Mouse (Mus musculus): Measurements from ENCODE around the gene Brd4. TPM values are rescaled to one million over a fixed set of nuclear protein-coding genes. Genes with fewer than 3 reads are reported as not detected.
"Not testable (repeated sequence)": the region's sequence is repeated elsewhere in the genome, so short reads cannot be mapped to it uniquely, and the experiment has no call there.

The Brd4 gene
- total RNA-seq, 2 experiments from 2014 or later = 104 to 117 TPM

- no peak for DNase-seq (ENCODE audit: extremely low spot score in 1 of 2, low spot score in 1 of 2)
Measured at GRCm38 (mm10) chr17:32240881-32241531, 43.5 kb downstream of the Brd4 start.

- DNase-seq (ENCODE audit: extremely low spot score in 1 of 2, low spot score in 1 of 2) = no peak
Measured at GRCm38 (mm10) chr17:32238589-32238988, 45.9 kb downstream of the Brd4 start.

- peak; percentile 42 to 62 for DNase-seq (ENCODE audit: extremely low spot score in 1 of 2, low spot score in 1 of 2)
Measured at GRCm38 (mm10) chr17:32235534-32236191, 48.9 kb downstream of the Brd4 start.

- DNase-seq (ENCODE audit: extremely low spot score in 1 of 2, low spot score in 1 of 2) = no peak
Measured at GRCm38 (mm10) chr17:32233174-32233573, 51.3 kb downstream of the Brd4 start.

- no peak for DNase-seq (ENCODE audit: extremely low spot score in 1 of 2, low spot score in 1 of 2)
Measured at GRCm38 (mm10) chr17:32229256-32229655, 55.3 kb downstream of the Brd4 start.

GRCm38 (mm10) chr17:32220873-32221272 lies 63.6 kb downstream of the Brd4 start:
- DNase-seq (ENCODE audit: extremely low spot score in 1 of 2, low spot score in 1 of 2) = no peak

- DNase-seq (ENCODE audit: extremely low spot score in 1 of 2, low spot score in 1 of 2) = not testable (repeated sequence)
Measured at GRCm38 (mm10) chr17:32215587-32215986, 68.9 kb downstream of the Brd4 start.

GRCm38 (mm10) chr17:32211554-32211953 lies 73.0 kb downstream of the Brd4 start:
- DNase-seq (ENCODE audit: extremely low spot score in 1 of 2, low spot score in 1 of 2) = not testable (repeated sequence)

GRCm38 (mm10) chr17:32209752-32210151 lies 74.8 kb downstream of the Brd4 start:
- peak; percentile 36 to 78 for DNase-seq (ENCODE audit: extremely low spot score in 1 of 2, low spot score in 1 of 2)

- no peak for DNase-seq (ENCODE audit: extremely low spot score in 1 of 2, low spot score in 1 of 2)
Measured at GRCm38 (mm10) chr17:32209144-32209543, 75.4 kb downstream of the Brd4 start.

- DNase-seq (ENCODE audit: extremely low spot score in 1 of 2, low spot score in 1 of 2) = no peak
Measured at GRCm38 (mm10) chr17:32207586-32208245, 76.8 kb downstream of the Brd4 start.

- DNase-seq (ENCODE audit: extremely low spot score in 1 of 2, low spot score in 1 of 2) = no peak
Measured at GRCm38 (mm10) chr17:32205345-32205744, 79.2 kb downstream of the Brd4 start.

- DNase-seq (ENCODE audit: extremely low spot score in 1 of 2, low spot score in 1 of 2) = no peak
Measured at GRCm38 (mm10) chr17:32202972-32203371, 81.5 kb downstream of the Brd4 start.

GRCm38 (mm10) chr17:32201086-32201485 lies 83.4 kb downstream of the Brd4 start:
- no peak for DNase-seq (ENCODE audit: extremely low spot score in 1 of 2, low spot score in 1 of 2)

- DNase-seq (ENCODE audit: extremely low spot score in 1 of 2, low spot score in 1 of 2) = no peak
Measured at GRCm38 (mm10) chr17:32199796-32200195, 84.7 kb downstream of the Brd4 start.

GRCm38 (mm10) chr17:32197156-32197555 lies 87.4 kb downstream of the Brd4 start:
- DNase-seq (ENCODE audit: extremely low spot score in 1 of 2, low spot score in 1 of 2) = no peak

- DNase-seq (ENCODE audit: extremely low spot score in 1 of 2, low spot score in 1 of 2) = no peak
Measured at GRCm38 (mm10) chr17:32195725-32196124, 88.8 kb downstream of the Brd4 start.

- DNase-seq (ENCODE audit: extremely low spot score in 1 of 2, low spot score in 1 of 2) = no peak
Measured at GRCm38 (mm10) chr17:32193010-32193409, 91.5 kb downstream of the Brd4 start.

- DNase-seq (ENCODE audit: extremely low spot score in 1 of 2, low spot score in 1 of 2) = no peak
Measured at GRCm38 (mm10) chr17:32189850-32190249, 94.7 kb downstream of the Brd4 start.

- no peak for DNase-seq (ENCODE audit: extremely low spot score in 1 of 2, low spot score in 1 of 2)
Measured at GRCm38 (mm10) chr17:32188863-32189636, 95.5 kb downstream of the Brd4 start, which contains the start of gene Ephx3. Ephx3 (minus strand) TSS chr17:32189549.

- DNase-seq (ENCODE audit: extremely low spot score in 1 of 2, low spot score in 1 of 2) = no peak
Measured at GRCm38 (mm10) chr17:32183017-32183416, 101.5 kb downstream of the Brd4 start.

Measured in layer of hippocampus, postnatal 25 days (tissue).